Mouse (Mus musculus) stomach, postnatal 0 days (tissue): Measurements from ENCODE around the gene Prrg2.

Experiments
- CTCF ChIP-seq: IDR thresholded peaks from 2 replicates; pipeline ENCODE4 v1.5.1; 2016; ENCODE audit warnings: antibody characterized with exemption, low read depth, mild to moderate bottlenecking, moderate library complexity
- EP300 ChIP-seq: optimal IDR thresholded peaks from 2 replicates; pipeline ENCODE3; 2016; ENCODE audit warnings: antibody characterized with exemption

DNA sequence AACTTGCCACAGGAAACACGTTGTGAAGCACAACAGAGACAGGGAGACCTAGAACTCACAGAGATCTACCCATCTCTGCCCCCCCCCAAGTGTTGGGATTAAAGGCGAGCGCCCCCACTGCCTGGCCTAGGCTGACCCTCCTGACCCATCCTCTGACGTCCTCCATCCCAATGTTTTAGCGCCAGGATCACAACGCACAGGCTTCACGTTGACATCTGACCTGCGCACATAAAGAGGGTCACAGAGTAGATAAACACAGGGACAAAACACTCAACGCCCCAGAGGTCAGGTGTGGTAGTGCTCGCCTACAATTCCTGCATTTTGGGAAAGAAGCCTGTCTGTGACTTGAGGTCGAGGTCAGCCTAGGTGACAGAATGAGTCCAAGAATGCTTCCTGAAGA lies 25.8 kb downstream of the Prrg2 start:
- no peak for TF ChIP-seq CTCF
- TF ChIP-seq EP300 = no peak
